Mouse (Mus musculus) CH12.LX (cell line): ENCODE data around the gene Cep97. TPM values are rescaled to one million over a fixed set of nuclear protein-coding genes. Genes with fewer than 3 reads are reported as not detected.

ENCODE experiments used
- polyA plus RNA-seq: library from polyadenylated mRNA; unstranded; fragments of >175 nt; gene quantifications from 2 replicates; pipeline ENCODE4 v1.2.1, GENCODE M21; 2012; ENCODE audit warnings: low read depth; ENCODE audit not compliant: insufficient read length
- total RNA-seq, 2 experiments: library from RNA; depleted of rRNA; stranded (reverse); fragments of 300-350 nt in 1 of 2; fragments of >200 nt in 1 of 2; gene quantifications; 2 replicates each; pipeline ENCODE4 v1.2.3; 2012 to 2014

Gene Cep97
- total and polyA plus RNA-seq, 3 experiments: 19.2 to 27.5 (median 24.9) TPM

Other genes starting within 250 kb of the Cep97 start
- gene Nfkbiz, start 96.0 kb downstream of the Cep97 start, total RNA-seq (2012; rRNA removed): 13.9 and 17.1 TPM in 2 replicates
- 19.7 and 23.7 TPM in 2 replicates for gene Nfkbiz, start 96.0 kb downstream of the Cep97 start, total RNA-seq (2014; rRNA removed)
- 11.4 and 13.7 TPM in 2 replicates for gene Nfkbiz, start 96.0 kb downstream of the Cep97 start, polyA plus RNA-seq
- gene Nxpe3, start 39.6 kb downstream of the Cep97 start, total RNA-seq (2012; rRNA removed): 10.2 and 12.3 TPM in 2 replicates
- 4.6 and 5.4 TPM in 2 replicates for gene Nxpe3, start 39.6 kb downstream of the Cep97 start, total RNA-seq (2014; rRNA removed)
- 9.9 and 10.6 TPM in 2 replicates for gene Nxpe3, start 39.6 kb downstream of the Cep97 start, polyA plus RNA-seq
- 2,337 and 2,579 TPM in 2 replicates for gene Rpl24, start 31.4 kb upstream of the Cep97 start, total RNA-seq (2012; rRNA removed)
- gene Rpl24, start 31.4 kb upstream of the Cep97 start, total RNA-seq (2014; rRNA removed): 2,739 and 3,070 TPM in 2 replicates
- 96.4 and 348 TPM in 2 replicates for gene Rpl24, start 31.4 kb upstream of the Cep97 start, polyA plus RNA-seq
- 21.4 and 25.6 TPM in 2 replicates for gene Zbtb11, start 39.0 kb upstream of the Cep97 start, total RNA-seq (2012; rRNA removed)
- 33.0 and 35.5 TPM in 2 replicates for gene Zbtb11, start 39.0 kb upstream of the Cep97 start, total RNA-seq (2014; rRNA removed)
- 17.7 and 19.8 TPM in 2 replicates for gene Zbtb11, start 39.0 kb upstream of the Cep97 start, polyA plus RNA-seq
- gene Pcnp, start 94.9 kb upstream of the Cep97 start, total RNA-seq (2012; rRNA removed): 67.4 and 79.5 TPM in 2 replicates
- 177 and 208 TPM in 2 replicates for gene Pcnp, start 94.9 kb upstream of the Cep97 start, total RNA-seq (2014; rRNA removed)
- 137 and 154 TPM in 2 replicates for gene Pcnp, start 94.9 kb upstream of the Cep97 start, polyA plus RNA-seq
- gene Trmt10c, start 103.0 kb upstream of the Cep97 start, total RNA-seq (2012; rRNA removed): 23.4 and 32.5 TPM in 2 replicates
- gene Trmt10c, start 103.0 kb upstream of the Cep97 start, total RNA-seq (2014; rRNA removed): 63.0 and 63.5 TPM in 2 replicates
- 26.6 and 30.1 TPM in 2 replicates for gene Trmt10c, start 103.0 kb upstream of the Cep97 start, polyA plus RNA-seq
- 9.9 and 12.3 TPM in 2 replicates for gene Senp7, start 113.5 kb upstream of the Cep97 start, total RNA-seq (2012; rRNA removed)
- 15.5 and 16.5 TPM in 2 replicates for gene Senp7, start 113.5 kb upstream of the Cep97 start, total RNA-seq (2014; rRNA removed)
- gene Senp7, start 113.5 kb upstream of the Cep97 start, polyA plus RNA-seq: 23.7 and 26.4 TPM in 2 replicates